Mouse (Mus musculus) hindbrain, embryonic 13.5 days (tissue): Measurements from ENCODE around the gene Sh3bp5l. TPM values are rescaled to one million over a fixed set of nuclear protein-coding genes. Genes with fewer than 3 reads are reported as not detected.

Source experiments
- ATAC-seq: fragments of 200-750 bp; cut with Nextera tagmentation; 2 replicates; pipeline ENCODE4 v1.8.0; 2017; ENCODE audit warnings: moderate TSS enrichment; ENCODE audit not compliant: low FRiP score
- H3K27ac ChIP-seq: fragments of 300-500 bp; sonication (generic); 2 replicates; pipeline ENCODE4 v1.5.1; 2015; ENCODE audit warnings: inconsistent platforms, mild to moderate bottlenecking, moderate library complexity
- H3K27me3 ChIP-seq: fragments of 300-500 bp; sonication (generic); 2 replicates; pipeline ENCODE4 v1.6.1; 2015; ENCODE audit warnings: mild to moderate bottlenecking, inconsistent platforms
- H3K36me3 ChIP-seq: fragments of 300-500 bp; sonication (generic); 2 replicates; pipeline ENCODE4 v1.6.1; 2015; ENCODE audit warnings: mild to moderate bottlenecking, inconsistent platforms
- H3K4me1 ChIP-seq: fragments of 300-500 bp; sonication (generic); replicated peaks from 2 replicates; pipeline ENCODE4 v1.6.1; 2015; ENCODE audit warnings: inconsistent platforms
- H3K4me2 ChIP-seq: fragments of 300-500 bp; sonication (generic); 2 replicates; pipeline ENCODE4 v1.6.1; 2015; ENCODE audit warnings: inconsistent platforms, mild to moderate bottlenecking, moderate library complexity
- H3K4me3 ChIP-seq: fragments of 300-500 bp; sonication (generic); 2 replicates; pipeline ENCODE4 v1.5.1; 2015; ENCODE audit warnings: mild to moderate bottlenecking, inconsistent platforms
- H3K9ac ChIP-seq: fragments of 300-500 bp; sonication (generic); 2 replicates; pipeline ENCODE4 v1.6.1; 2015; ENCODE audit warnings: mild to moderate bottlenecking, inconsistent platforms
- H3K9me3 ChIP-seq: fragments of 300-500 bp; sonication (generic); 2 replicates; pipeline ENCODE4 v1.6.1; 2016; ENCODE audit warnings: inconsistent platforms
- WGBS: fragments of 180-500 bp; shearing (Covaris S2); methylation state at CpG from one replicate; pipeline ENCODE4 v1.1.7; 2015; 5-methylcytosine and 5-hydroxymethylcytosine counted together
- polyA plus RNA-seq: library from polyadenylated mRNA; unstranded; fragments of >200 nt; fragmentation: Nextera tagmentation; extraction: Ambion mirVana; gene quantifications from 2 replicates; pipeline ENCODE4 v1.2.1, GENCODE M21; 2015

Sh3bp5l gene
- 48.5 and 49.9 TPM in 2 replicates for polyA plus RNA-seq

- ATAC-seq = peak; percentile 95
- under 1% methylated on average over 52 of the region's 52 CpGs for WGBS
- Histone ChIP-seq H3K36me3 (peaks cover 35% of the 10 kb centered on the region), H3K4me1 (peaks cover 51% of the 10 kb centered on the region), H3K27me3 (no peaks in the 10 kb centered on the region), H3K4me2 (peak within 1 kb of the TSS; percentile 100), H3K4me3 (peak within 1 kb of the TSS; percentile 89), H3K27ac (peak within 1 kb of the TSS; percentile 87), H3K9ac (peak within 1 kb of the TSS; percentile 88), H3K9me3 (no peaks in the 10 kb centered on the region)
These were observed at the start of gene Sh3bp5l, which contains the start of gene Zfp672 for GRCm38 (mm10) chr11:58330276-58331148. Sh3bp5l (plus strand) TSS chr11:58330724. Zfp672 (minus strand) TSS chr11:58330339.

DNA sequence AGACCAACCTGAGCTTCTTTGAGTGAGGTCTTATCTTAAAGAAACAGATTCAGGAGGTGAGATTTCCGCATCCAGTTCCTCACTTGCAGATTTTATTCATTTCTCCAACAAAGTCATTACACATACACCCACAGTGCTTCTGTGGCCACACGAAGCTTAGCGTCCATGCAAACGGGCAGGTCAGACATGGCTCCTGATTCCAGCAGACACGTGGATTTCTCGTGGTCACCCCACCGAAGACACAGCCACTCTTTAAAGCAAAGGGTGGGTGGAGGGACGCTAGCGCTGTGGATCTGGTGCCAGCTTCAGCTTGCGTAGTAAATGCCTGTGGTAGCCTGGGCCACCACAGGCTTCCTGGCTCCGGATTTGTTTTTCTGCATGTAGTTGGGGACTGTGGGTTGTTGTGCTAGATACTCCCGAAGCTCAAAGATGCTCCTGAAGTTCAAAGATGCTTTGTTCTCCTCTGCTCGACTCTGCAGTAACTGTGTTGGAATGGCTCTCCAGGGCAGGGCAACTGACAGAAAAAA, 48.5 kb upstream of the Sh3bp5l start:
- no peak overlapping the region for H3K4me3 ChIP-seq
- WGBS = 88% methylated on average over 13 of the region's 13 CpGs
- no peak for ATAC-seq

DNA sequence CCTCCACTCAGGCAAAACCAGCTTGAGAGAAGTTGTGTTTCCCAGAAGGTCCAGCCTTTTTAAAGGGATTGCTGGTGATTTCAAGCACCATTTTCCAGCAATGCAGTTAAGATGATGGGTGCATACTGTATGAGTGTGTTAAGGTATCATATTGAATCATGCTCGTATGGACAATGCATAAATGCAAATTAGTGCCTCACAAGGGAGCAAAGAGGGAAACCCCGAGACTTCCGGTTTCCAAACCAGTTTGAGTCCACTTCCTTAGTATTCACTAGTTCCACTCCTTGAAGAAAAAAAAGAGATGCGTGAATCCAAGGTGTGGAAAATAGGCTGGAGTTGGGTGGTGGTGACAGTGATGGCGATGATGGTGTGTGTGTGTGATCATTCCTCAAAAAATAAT, 48.0 kb upstream of the Sh3bp5l start:
- Histone ChIP-seq H3K4me3 (no peak overlapping the region), H3K9ac (no peak overlapping the region)
- ATAC-seq = no peak

More for the DNA sequence above, 48.5 kb upstream of the Sh3bp5l start:
- H3K27ac ChIP-seq = no peak overlapping the region
- H3K9me3 ChIP-seq = no peaks in the 10 kb centered on the region
- no peaks in the 10 kb centered on the region for H3K27me3 ChIP-seq
- H3K36me3 ChIP-seq = no peaks in the 10 kb centered on the region
- H3K4me2 ChIP-seq = no peak overlapping the region
- H3K4me1 ChIP-seq = no peaks in the 10 kb centered on the region
- H3K9ac ChIP-seq = no peak overlapping the region

GRCm38 (mm10) chr11:58289992-58290682, 40.4 kb upstream of the Sh3bp5l start:
- Histone ChIP-seq H3K9ac (no peak overlapping the region), H3K27me3 (no peaks in the 10 kb centered on the region), H3K4me1 (no peaks in the 10 kb centered on the region), H3K27ac (no peak overlapping the region), H3K36me3 (no peaks in the 10 kb centered on the region), H3K4me2 (no peak overlapping the region), H3K4me3 (no peak overlapping the region), H3K9me3 (0 out of 2 replicates have a peak, but pooled peaks cover 3% of the 10 kb centered on the region)
- 79% methylated on average over 9 of the region's 9 CpGs for WGBS
- no peak for ATAC-seq

More for the DNA sequence above, 48.0 kb upstream of the Sh3bp5l start:
- Histone ChIP-seq H3K9me3 (no peaks in the 10 kb centered on the region), H3K36me3 (no peaks in the 10 kb centered on the region), H3K4me1 (no peaks in the 10 kb centered on the region), H3K4me2 (no peak overlapping the region), H3K27ac (no peak overlapping the region), H3K27me3 (no peaks in the 10 kb centered on the region)
- WGBS = 88% methylated on average over 5 of the region's 5 CpGs

DNA sequence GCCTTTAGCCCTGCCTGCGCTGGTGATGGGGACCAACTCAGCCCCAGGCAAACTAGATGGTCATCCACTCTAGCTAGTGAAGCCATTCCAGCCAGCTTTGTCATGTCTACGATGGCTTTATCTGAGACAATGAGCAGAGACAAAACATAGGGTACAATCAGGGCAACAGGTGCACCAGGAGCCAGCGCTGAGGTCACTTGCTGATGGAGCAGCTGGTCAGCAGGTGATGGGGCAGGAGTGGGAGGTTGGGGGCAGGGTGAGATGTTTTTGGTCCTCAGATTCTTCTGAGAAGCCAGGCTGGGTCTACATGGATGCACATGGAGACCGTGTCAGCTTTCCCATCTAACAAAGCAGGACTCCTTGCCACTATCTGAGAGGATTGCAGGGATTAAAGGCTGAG, 39.7 kb upstream of the Sh3bp5l start:
- H3K27ac ChIP-seq = no peak overlapping the region
- H3K4me3 ChIP-seq = no peak overlapping the region
- ATAC-seq = no peak
- H3K36me3 ChIP-seq = no peaks in the 10 kb centered on the region
- no peaks in the 10 kb centered on the region for H3K4me1 ChIP-seq
- H3K4me2 ChIP-seq = no peak overlapping the region
- 0 out of 2 replicates have a peak, but pooled peaks cover 6% of the 10 kb centered on the region for H3K9me3 ChIP-seq
- WGBS = 87% methylated on average over 4 of the region's 4 CpGs
- no peak overlapping the region for H3K9ac ChIP-seq
- no peaks in the 10 kb centered on the region for H3K27me3 ChIP-seq

DNA sequence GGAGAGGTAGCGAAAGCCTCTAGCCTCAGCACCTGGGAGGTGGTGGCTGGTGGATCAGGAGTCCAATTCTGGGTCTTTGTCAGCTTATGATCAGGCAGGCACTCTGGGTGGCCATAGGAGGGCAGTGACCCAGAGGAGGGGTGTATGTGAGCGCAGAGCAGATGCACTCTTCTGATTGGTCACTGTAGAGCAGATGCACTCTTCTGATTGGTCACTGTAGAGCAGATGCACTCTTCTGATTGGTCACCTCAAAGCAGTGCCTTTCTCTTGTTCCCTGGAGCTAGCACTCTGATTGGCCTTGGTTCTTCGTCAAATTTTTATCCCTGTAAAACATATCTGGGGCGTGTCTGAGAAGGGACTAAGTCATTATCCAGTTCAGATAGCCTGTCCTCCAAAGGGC, 37.7 kb upstream of the Sh3bp5l start:
- Histone ChIP-seq H3K9me3 (0 out of 2 replicates have a peak, but pooled peaks cover 6% of the 10 kb centered on the region), H3K4me1 (no peaks in the 10 kb centered on the region), H3K27ac (no peak overlapping the region), H3K9ac (no peak overlapping the region), H3K4me2 (no peak overlapping the region), H3K27me3 (no peaks in the 10 kb centered on the region), H3K36me3 (no peaks in the 10 kb centered on the region), H3K4me3 (no peak overlapping the region)
- no peak for ATAC-seq
- WGBS = 51% methylated on average over 4 of the region's 4 CpGs

GRCm38 (mm10) chr11:58297396-58297795, 33.1 kb upstream of the Sh3bp5l start:
- WGBS = 48% methylated on average over 6 of the region's 6 CpGs
- Histone ChIP-seq H3K9ac (no peak overlapping the region), H3K36me3 (no peaks in the 10 kb centered on the region), H3K27me3 (no peaks in the 10 kb centered on the region), H3K4me3 (no peak overlapping the region), H3K4me2 (no peak overlapping the region), H3K4me1 (peaks cover 11% of the 10 kb centered on the region), H3K9me3 (0 out of 2 replicates have a peak, but pooled peaks cover 6% of the 10 kb centered on the region), H3K27ac (no peak overlapping the region)
- no peak for ATAC-seq

DNA sequence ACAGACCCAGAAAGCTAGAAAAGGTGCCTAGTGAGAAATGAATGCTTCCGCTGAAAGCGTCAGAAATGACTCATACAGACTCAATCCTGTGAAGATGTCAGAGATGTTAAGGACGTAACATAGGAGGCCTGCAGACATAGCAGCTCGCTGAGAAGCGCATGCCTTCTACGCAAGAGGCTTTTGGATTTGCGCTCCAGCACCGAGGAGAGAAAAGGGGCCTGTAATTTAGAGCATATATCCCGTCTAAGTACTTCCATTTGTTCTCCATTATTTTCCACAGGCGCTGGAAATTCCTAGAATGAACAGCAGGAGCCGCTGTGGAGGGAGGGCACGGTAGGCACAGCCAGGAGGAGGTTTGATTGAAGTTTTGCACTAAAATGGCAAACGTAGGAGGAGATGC, 29.5 kb upstream of the Sh3bp5l start:
- Histone ChIP-seq H3K4me2 (peak overlapping the region; percentile 60), H3K36me3 (no peaks in the 10 kb centered on the region), H3K27ac (peak overlapping the region; percentile 79), H3K9me3 (no peaks in the 10 kb centered on the region), H3K4me3 (peak overlapping the region; percentile 63), H3K4me1 (peaks cover 18% of the 10 kb centered on the region), H3K27me3 (no peaks in the 10 kb centered on the region), H3K9ac (peak overlapping the region; percentile 43)
- ATAC-seq = 0 out of 2 replicates have a peak, but pooled peaks have one; percentile 23
- 13% methylated on average over 13 of the region's 13 CpGs for WGBS

GRCm38 (mm10) chr11:58301837-58302754, 28.4 kb upstream of the Sh3bp5l start:
- peak; percentile 87 for ATAC-seq
- H3K4me1 ChIP-seq = peaks cover 25% of the 10 kb centered on the region
- WGBS = under 1% methylated on average over 36 of the region's 36 CpGs
- H3K27ac ChIP-seq = peak overlapping the region; percentile 87
- no peaks in the 10 kb centered on the region for H3K9me3 ChIP-seq
- H3K9ac ChIP-seq = peak overlapping the region; percentile 77
- H3K4me2 ChIP-seq = peak overlapping the region; percentile 60
- H3K27me3 ChIP-seq = no peaks in the 10 kb centered on the region
- H3K36me3 ChIP-seq = no peaks in the 10 kb centered on the region
- H3K4me3 ChIP-seq = peak overlapping the region; percentile 63

DNA sequence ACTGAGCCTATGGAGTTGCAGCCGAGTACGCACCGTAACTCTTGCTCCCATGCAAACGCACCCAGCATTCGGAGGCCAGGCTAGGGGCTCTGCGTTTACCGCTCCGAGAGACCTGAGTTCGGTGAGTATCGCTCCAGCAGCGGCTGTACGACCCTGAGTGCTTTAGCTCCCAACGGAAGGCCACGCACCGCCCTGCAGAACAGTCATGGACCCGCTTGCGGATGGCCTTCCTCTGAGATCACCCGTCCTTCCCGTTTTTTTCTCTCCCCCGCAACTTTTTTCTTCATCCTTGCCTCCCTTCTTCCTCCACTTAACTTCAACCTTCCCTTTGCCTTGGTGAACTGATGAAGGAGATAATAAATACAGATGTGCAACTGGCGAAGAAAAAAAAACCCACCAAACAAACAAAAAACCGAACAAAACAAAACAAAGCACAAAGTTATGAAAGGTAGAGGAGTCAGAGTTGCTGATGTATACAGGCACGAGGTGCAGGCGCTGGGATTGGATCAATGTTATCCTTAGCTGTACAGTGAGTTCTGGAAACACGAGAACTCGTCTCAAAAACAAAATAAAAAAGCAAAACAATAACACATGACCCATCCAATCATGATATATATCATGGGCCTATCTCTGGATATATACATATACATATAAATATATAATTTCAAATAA, 27.6 kb upstream of the Sh3bp5l start:
- Histone ChIP-seq H3K27ac (peak overlapping the region; percentile 87), H3K27me3 (no peaks in the 10 kb centered on the region), H3K4me1 (peaks cover 33% of the 10 kb centered on the region), H3K9me3 (no peaks in the 10 kb centered on the region), H3K9ac (peak overlapping the region; percentile 77), H3K4me2 (peak overlapping the region; percentile 60), H3K4me3 (peak overlapping the region; percentile 63), H3K36me3 (no peaks in the 10 kb centered on the region)
- WGBS = under 1% methylated on average over 26 of the region's 26 CpGs
- peak; percentile 32; the same call in 1 of the 2 replicates for ATAC-seq

DNA sequence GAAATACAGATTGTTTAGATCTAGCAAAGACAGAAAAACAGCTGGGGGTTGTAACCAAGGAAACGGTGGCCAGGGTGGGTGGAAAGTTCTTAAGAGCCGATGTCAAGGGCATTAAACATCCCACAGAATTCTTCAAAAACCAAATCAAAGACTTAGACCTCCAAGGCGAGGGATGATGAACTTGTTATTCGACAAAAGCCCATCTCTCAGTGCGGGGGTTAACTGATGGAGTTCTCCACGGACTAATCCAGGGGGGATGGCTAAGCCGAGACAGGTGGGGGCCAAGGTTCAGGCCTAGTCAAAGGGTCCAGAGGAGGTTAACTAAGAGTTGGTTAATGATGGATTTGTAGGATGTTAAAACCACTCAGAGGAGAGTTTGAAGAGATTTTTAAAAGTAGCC, 26.9 kb upstream of the Sh3bp5l start:
- ATAC-seq = no peak
- Histone ChIP-seq H3K4me1 (peaks cover 37% of the 10 kb centered on the region), H3K36me3 (no peaks in the 10 kb centered on the region), H3K27me3 (no peaks in the 10 kb centered on the region), H3K4me3 (peak overlapping the region; percentile 26), H3K9me3 (no peaks in the 10 kb centered on the region), H3K9ac (peak overlapping the region; percentile 55; the same call in 1 of the 2 replicates), H3K27ac (0 out of 2 replicates have a peak overlapping the region, but pooled peaks have one; percentile 12), H3K4me2 (peak overlapping the region; percentile 60)
- 18% methylated on average over 7 of the region's 7 CpGs for WGBS
